Mouse (Mus musculus) CH12.LX (cell line): ENCODE results near the gene Gm11937. TPM values are rescaled to one million over a fixed set of nuclear protein-coding genes. Genes with fewer than 3 reads are reported as not detected.
"Not testable (repeated sequence)": the region's sequence is repeated elsewhere in the genome, so short reads cannot be mapped to it uniquely, and the experiment has no call there.

Source experiments
- DNase-seq: peaks from one replicate; pipeline ENCODE4 v3.0.0-alpha.2; 2013; ENCODE audit errors: extremely low read depth
- H3K27ac ChIP-seq: 2 replicates; pipeline ENCODE4 v1.5.1; 2012; ENCODE audit warnings: low read depth, mild to moderate bottlenecking, control low read depth, moderate library complexity; ENCODE audit not compliant: insufficient read depth
- H3K27me3 ChIP-seq: replicated peaks from 2 replicates; pipeline ENCODE3; 2012; ENCODE audit warnings: inconsistent platforms
- H3K36me3 ChIP-seq, 2 experiments: replicated peaks in 1 of 2; 2 replicates each; pipeline versions ENCODE3 to v1.6.1; 2012; ENCODE audit warnings: inconsistent platforms in 1 of 2, low read length in 1 of 2, mild to moderate bottlenecking in 1 of 2, mixed read lengths in 1 of 2, moderate library complexity in 1 of 2; ENCODE audit not compliant: control insufficient read depth in 1 of 2, insufficient read depth in 1 of 2
- H3K4me1 ChIP-seq, 2 experiments: 2 replicates each; pipeline ENCODE4 v1.6.1; 2012; ENCODE audit warnings: inconsistent platforms in 1 of 2, moderate library complexity in 1 of 2; ENCODE audit not compliant: insufficient read depth in 2 of 2, control insufficient read depth in 1 of 2
- H3K4me2 ChIP-seq: 2 replicates; pipeline ENCODE4 v1.6.1; 2012; ENCODE audit warnings: low read depth, mild to moderate bottlenecking, control low read depth; ENCODE audit not compliant: poor library complexity, insufficient read depth, severe bottlenecking
- H3K4me3 ChIP-seq, 3 experiments: fragments of 150-350 bp in 1 of 3; sonication (generic) in 1 of 3; replicated peaks in 1 of 3; 2 replicates each; pipeline versions ENCODE3 to v1.5.1; 2011 to 2012; ENCODE audit warnings: low read depth in 2 of 3, low read length in 2 of 3, mild to moderate bottlenecking in 2 of 3, moderate library complexity in 2 of 3, control low read depth in 1 of 3, improper control_type of control experiment in 1 of 3, inconsistent platforms in 1 of 3, mixed read lengths in 1 of 3; ENCODE audit not compliant: poor library complexity in 1 of 3
- H3K79me2 ChIP-seq: replicated peaks from 2 replicates; pipeline ENCODE4 v1.6.1; 2012; ENCODE audit warnings: mild to moderate bottlenecking, moderate library complexity; ENCODE audit not compliant: control insufficient read depth, poor library complexity, insufficient read depth, severe bottlenecking; ENCODE audit errors: extremely low read depth
- H3K9ac ChIP-seq: 2 replicates; pipeline ENCODE4 v1.6.1; 2012; ENCODE audit warnings: low read depth, mild to moderate bottlenecking, control low read depth, moderate library complexity; ENCODE audit not compliant: insufficient read depth
- H3K9me3 ChIP-seq: replicated peaks from 2 replicates; pipeline ENCODE3; 2012; ENCODE audit warnings: low read length, inconsistent platforms, mixed read lengths
- BHLHE40 ChIP-seq: IDR thresholded peaks from 2 replicates; pipeline ENCODE4 v1.6.1; 2011; ENCODE audit warnings: mild to moderate bottlenecking, low read depth, low read length, improper control_type of control experiment
- CHD2 ChIP-seq: IDR thresholded peaks from 2 replicates; pipeline ENCODE4 v1.6.1; 2011; ENCODE audit warnings: low read length, improper control_type of control experiment
- CTCF ChIP-seq, 2 experiments: IDR thresholded peaks in 1 of 2; conservative IDR thresholded peaks in 1 of 2; 2 replicates each; pipeline ENCODE4 v1.5.1; 2011 to 2012; ENCODE audit warnings: low read depth in 2 of 2, low read length in 2 of 2, improper control_type of control experiment in 1 of 2, inconsistent platforms in 1 of 2, mild to moderate bottlenecking in 1 of 2, moderate library complexity in 1 of 2
- ELF1 ChIP-seq: IDR thresholded peaks from 2 replicates; pipeline ENCODE4 v1.6.1; 2014; ENCODE audit warnings: low read depth, mild to moderate bottlenecking, inconsistent platforms, low read length, improper control_type of control experiment
- ETS1 ChIP-seq: conservative IDR thresholded peaks from 2 replicates; pipeline ENCODE4 v1.6.1; 2012; ENCODE audit warnings: low read depth, mild to moderate bottlenecking, inconsistent platforms, low read length, improper control_type of control experiment, moderate library complexity
- JUND ChIP-seq: conservative IDR thresholded peaks from 2 replicates; pipeline ENCODE4 v1.6.1; 2011; ENCODE audit warnings: low read depth, low read length, improper control_type of control experiment
- KAT2A ChIP-seq: IDR thresholded peaks from 2 replicates; pipeline ENCODE4 v1.6.1; 2012; ENCODE audit warnings: low read length, improper control_type of control experiment, inconsistent platforms; ENCODE audit not compliant: insufficient replicate concordance
- MAX ChIP-seq: IDR thresholded peaks from 2 replicates; pipeline ENCODE4 v1.6.1; 2011; ENCODE audit warnings: low read length, improper control_type of control experiment
- MYC ChIP-seq: IDR thresholded peaks from 2 replicates; pipeline ENCODE4 v1.6.1; 2011; ENCODE audit warnings: low read depth, mild to moderate bottlenecking, improper control_type of control experiment, low read length
- NRF1 ChIP-seq: IDR thresholded peaks from 2 replicates; pipeline ENCODE4 v1.6.1; 2014; ENCODE audit warnings: low read depth, mild to moderate bottlenecking, inconsistent platforms, low read length, improper control_type of control experiment, moderate library complexity
- PAX5 ChIP-seq: IDR thresholded peaks from 2 replicates; pipeline ENCODE4 v1.6.1; 2012; ENCODE audit warnings: low read length, inconsistent platforms, mixed read lengths
- POLR2A ChIP-seq: IDR thresholded peaks from 2 replicates; pipeline ENCODE4 v1.6.1; 2011; ENCODE audit warnings: low read depth, mild to moderate bottlenecking, improper control_type of control experiment, low read length
- RAD21 ChIP-seq: IDR thresholded peaks from 2 replicates; pipeline ENCODE4 v1.6.1; 2011; ENCODE audit warnings: low read depth, mild to moderate bottlenecking, low read length, improper control_type of control experiment, moderate library complexity
- SMC3 ChIP-seq: IDR thresholded peaks from 2 replicates; pipeline ENCODE4 v1.6.1; 2011; ENCODE audit warnings: low read depth, low read length, improper control_type of control experiment
- USF2 ChIP-seq: conservative IDR thresholded peaks from 2 replicates; pipeline ENCODE4 v1.6.1; 2011; ENCODE audit warnings: low read depth, low read length, improper control_type of control experiment
- ZC3H11A ChIP-seq: IDR thresholded peaks from 2 replicates; pipeline ENCODE4 v1.6.1; 2012; ENCODE audit warnings: low read depth, mild to moderate bottlenecking, inconsistent platforms, low read length, improper control_type of control experiment
- ZMIZ1 ChIP-seq: IDR thresholded peaks from 2 replicates; pipeline ENCODE4 v1.6.1; 2012; ENCODE audit warnings: low read depth, mild to moderate bottlenecking, inconsistent platforms, low read length, improper control_type of control experiment
- dilution Hi-C: fragments of 300-500 bp; cut with MboI; formaldehyde crosslinking; loops from 2 replicates; pipeline ENCODE4 v1.14.3; 2020; ENCODE audit warnings: low sequenced_read_pairs; ENCODE audit not compliant: extremely low pct_unique_long_range_greater_than_20kb, extremely low pct_ligation_motif_present
- in situ Hi-C: fragments of 300-500 bp; cut with MboI; formaldehyde crosslinking; loops from 3 replicates; pipeline ENCODE4 v1.14.3; 2019; ENCODE audit warnings: low sequenced_read_pairs, low pct_ligation_motif_present, low pct_unique_long_range_greater_than_20kb, mixed read lengths
- polyA plus RNA-seq: library from polyadenylated mRNA; unstranded; fragments of >175 nt; gene quantifications from 2 replicates; pipeline ENCODE4 v1.2.1, GENCODE M21; 2012; ENCODE audit warnings: low read depth; ENCODE audit not compliant: insufficient read length
- total RNA-seq, 2 experiments: library from RNA; depleted of rRNA; stranded (reverse); fragments of 300-350 nt in 1 of 2; fragments of >200 nt in 1 of 2; gene quantifications; 2 replicates each; pipeline ENCODE4 v1.2.3; 2012 to 2014

Gene Gm11937
- total and polyA plus RNA-seq, 3 experiments, result not detected

- no peak overlapping the region for H3K27ac ChIP-seq
- H3K27me3 ChIP-seq, result peaks cover 80% of the 10 kb centered on the region
- no peak for TF ChIP-seq ETS1
- no peak for TF ChIP-seq MYC
- no peak for TF ChIP-seq USF2
- TF ChIP-seq SMC3, result no peak
- no peak for TF ChIP-seq ELF1
- no peak for TF ChIP-seq PAX5
- TF ChIP-seq JUND, result no peak
- no peak for TF ChIP-seq CHD2
- TF ChIP-seq POLR2A, result no peak
- TF ChIP-seq ZMIZ1, result no peak
- no peak for TF ChIP-seq KAT2A
- no peak for TF ChIP-seq CTCF (conservative IDR thresholded peaks at IDR 0.05 in 1 of 2, IDR thresholded peaks at IDR 0.05 in 1 of 2; ENCODE audit: low read depth in 2 of 2, low read length in 2 of 2)
- no peak for TF ChIP-seq RAD21
- no peak for TF ChIP-seq BHLHE40
- no peak for TF ChIP-seq NRF1
- TF ChIP-seq ZC3H11A, result no peak
- TF ChIP-seq MAX, result no peak
- TF ChIP-seq, all 38 proteins: peak for 0
- no peaks in the 10 kb centered on the region for H3K36me3 ChIP-seq
- H3K4me2 ChIP-seq, result no peak overlapping the region
- dilution Hi-C loops, result no loop called here
- no peaks in the 10 kb centered on the region for H3K9me3 ChIP-seq
- no peaks in the 10 kb centered on the region for H3K4me1 ChIP-seq
- DNase-seq, result no peak
- in situ Hi-C loops, result no loop called here
- H3K79me2 ChIP-seq, result no peaks in the 10 kb centered on the region
- no peak overlapping the region for H3K9ac ChIP-seq
- H3K4me3 ChIP-seq, result no peak overlapping the region
These were observed 863 bp downstream of the Gm11937 start for GRCm38 (mm10) chr11:99609126-99609525.

DNA sequence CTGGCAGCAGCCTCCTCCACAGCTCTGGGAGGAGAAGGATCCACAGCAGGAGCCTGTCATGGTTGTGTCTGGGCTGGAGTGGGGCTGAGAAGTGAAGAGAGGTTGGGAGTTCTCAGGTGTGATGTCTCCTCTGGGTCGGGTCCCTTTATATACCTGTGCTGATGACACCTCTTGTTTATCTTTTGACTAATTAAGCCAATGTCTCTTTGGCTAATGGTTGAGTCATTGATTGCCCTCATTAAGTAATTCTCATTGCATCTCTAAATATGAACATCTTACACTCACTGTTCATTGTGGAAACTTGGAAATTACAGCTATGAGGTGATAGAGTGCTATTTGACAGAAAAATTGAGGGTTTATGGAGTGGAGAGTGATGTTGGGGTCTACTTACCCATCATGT, 6.8 kb downstream of the Gm11937 start, which contains the start of gene Gm11938:
Gene Gm11938, minus strand, starts transcription at position 101 of the 400 bp plus-strand sequence.
- H3K4me3 ChIP-seq, H3K9ac ChIP-seq, DNase-seq, H3K4me1 ChIP-seq, H3K27ac ChIP-seq, H3K4me2 ChIP-seq, in situ Hi-C loops, H3K36me3 ChIP-seq, H3K9me3 ChIP-seq, H3K79me2 ChIP-seq, dilution Hi-C loops: not testable (repeated sequence)
- H3K27me3 ChIP-seq, result peaks cover 73% of the 10 kb centered on the region

GRCm38 (mm10) chr11:99597742-99598141, 12.2 kb downstream of the Gm11937 start, which contains the start of gene Krtap9-3:
TSS of gene Krtap9-3 (minus strand) at chr11:99598105.
- in situ Hi-C loops, H3K4me3 ChIP-seq, DNase-seq, H3K9ac ChIP-seq, H3K79me2 ChIP-seq, H3K36me3 ChIP-seq, H3K9me3 ChIP-seq, H3K4me2 ChIP-seq, H3K4me1 ChIP-seq, dilution Hi-C loops, H3K27ac ChIP-seq: not testable (repeated sequence)
- peaks cover 82% of the 10 kb centered on the region for H3K27me3 ChIP-seq
